Comparison of ENCODE assay signal across 33 mouse cellular contexts in the genomic region with DNA sequence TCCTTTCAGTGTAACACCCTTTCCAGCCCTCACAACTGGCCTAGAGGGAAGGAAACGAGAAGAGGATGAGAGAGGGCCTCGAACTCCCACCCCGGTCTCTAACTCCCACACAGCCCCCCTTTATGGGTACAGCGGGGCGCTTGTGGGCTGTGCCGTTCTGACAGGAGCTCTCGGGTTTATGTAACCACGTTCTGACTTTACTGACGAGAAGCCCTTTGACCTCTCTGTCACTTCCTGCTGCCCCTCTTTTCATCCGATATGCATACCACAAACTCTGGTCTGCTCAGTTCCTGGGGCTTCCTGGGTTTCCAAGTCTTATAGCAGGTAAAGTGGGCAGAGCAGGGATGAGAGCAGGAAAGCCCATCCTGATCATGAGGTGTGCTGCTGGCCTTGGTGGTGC. TPM values are rescaled to one million over a fixed set of nuclear protein-coding genes. Genes with fewer than 3 reads are reported as not detected.
DNase-seq lines count a peak whose midpoint lies in the region; ATAC-seq lines count a peak whose summit lies in the region.
"Had no signal": no experiment of that assay in that cellular context is flagged by ENCODE, and none has a peak within 500 bp of the region (broad histone marks: within the 10 kb centered on the region; RNA-seq: fewer than 3 reads in every experiment).

No protein-coding gene starts in this region.

- peaks cover 13% of the 10 kb centered on the region for H3K4me1 ChIP-seq in liver, embryonic 12.5 days
- peaks cover 9% of the 10 kb centered on the region; the same call in 1 of the 2 replicates for H3K4me1 ChIP-seq in liver, embryonic 11.5 days (replicated peaks; ENCODE audit: control insufficient read depth, insufficient read depth, low read length)
- H3K4me1 ChIP-seq: midbrain, embryonic 12.5 days; neural tube, embryonic 15.5 days had no signal

- DNase-seq in liver, embryonic 11.5 days (ENCODE audit: low spot score), result no peak
- DNase-seq in CD8-positive naive resting alpha-beta T cell, adult 2 months (ENCODE audit: low read depth in 2 of 2, low spot score in 2 of 2), result peak; percentile 39 to 49
- DNase-seq in thymus, postnatal 25 days, result peak; percentile 51
- DNase-seq in adrenal gland, adult (ENCODE audit: inconsistent age in 2 of 2, low spot score in 1 of 2), result no peak
- DNase-seq in natural killer cell, adult 2 months (ENCODE audit: low spot score in 2 of 2), result no peak
- DNase-seq in spleen, postnatal 14 days (ENCODE audit: low spot score in 2 of 2), result no peak
- DNase-seq: adrenal gland, postnatal 25 days; cerebellum, adult 11-12 months; cerebellum, adult 9-11 months; embryo, embryonic 11 days; gastrocnemius, postnatal 36 days; heart, postnatal 10 days; kidney, adult 9 months; kidney, postnatal 10 days; layer of hippocampus, adult 9-11 months; liver, embryonic 13.5 days; lung, postnatal 36 days; retina, postnatal 1 day; right cerebral cortex, postnatal 14 days had no signal

- 38% methylated on average over 10 of the region's 10 CpGs for WGBS in liver, embryonic 12.5 days (ENCODE audit: insufficient replicate concordance)
- 53% methylated on average over 10 of the region's 10 CpGs for WGBS in liver, embryonic 11.5 days

- H3K9ac ChIP-seq in liver, embryonic 12.5 days, result no peak overlapping the region
- H3K9ac ChIP-seq in liver, embryonic 11.5 days (ENCODE audit: low read depth, low read length), result no peak overlapping the region
- H3K9ac ChIP-seq: embryonic facial prominence, embryonic 12.5 days; heart, embryonic 13.5 days; limb, embryonic 12.5 days; liver, embryonic 13.5 days; lung, embryonic 15.5 days; midbrain, embryonic 12.5 days; neural tube, embryonic 15.5 days; stomach, embryonic 15.5 days had no signal

- no peaks in the 10 kb centered on the region for H3K27me3 ChIP-seq in liver, embryonic 12.5 days (replicated peaks)
- H3K27me3 ChIP-seq in liver, embryonic 11.5 days (replicated peaks; ENCODE audit: control insufficient read depth, insufficient read depth, low read length), result no peaks in the 10 kb centered on the region
- H3K27me3 ChIP-seq: CH12.LX; embryonic facial prominence, embryonic 12.5 days; heart, embryonic 13.5 days; limb, embryonic 12.5 days; liver, embryonic 13.5 days; lung, embryonic 15.5 days; midbrain, embryonic 12.5 days; neural tube, embryonic 15.5 days; stomach, embryonic 15.5 days had no signal

- H3K4me3 ChIP-seq in liver, embryonic 12.5 days, result no peak overlapping the region
- no peak overlapping the region for H3K4me3 ChIP-seq in liver, embryonic 11.5 days (ENCODE audit: low read depth, low read length)
- H3K4me3 ChIP-seq: embryonic facial prominence, embryonic 12.5 days; heart, embryonic 13.5 days; limb, embryonic 12.5 days; liver, embryonic 13.5 days; lung, embryonic 15.5 days; megakaryocyte, embryonic 14.5 days; midbrain, embryonic 12.5 days; neural tube, embryonic 15.5 days; stomach, embryonic 15.5 days had no signal

- ATAC-seq in liver, embryonic 12.5 days, result no peak
- ATAC-seq in liver, embryonic 11.5 days (replicated peaks; ENCODE audit: low FRiP score), result no peak
- ATAC-seq in megakaryocyte progenitor cell, adult 5-6 weeks (replicated peaks; ENCODE audit: poor library complexity), result 0 out of 2 replicates have a peak, but pooled peaks have one; percentile 17
- ATAC-seq: forebrain, embryonic 14.5 days; hindbrain, postnatal 0 days; intestine, embryonic 16.5 days had no signal

- H3K27ac ChIP-seq in liver, embryonic 12.5 days, result 0 out of 2 replicates have a peak overlapping the region, but pooled peaks have one; percentile 23
- H3K27ac ChIP-seq in liver, embryonic 11.5 days (ENCODE audit: low read depth, low read length), result no peak overlapping the region
- H3K27ac ChIP-seq: embryonic facial prominence, embryonic 12.5 days; heart, embryonic 13.5 days; hindbrain, postnatal 0 days; limb, embryonic 12.5 days; liver, embryonic 13.5 days; lung, embryonic 15.5 days; midbrain, embryonic 12.5 days; neural tube, embryonic 15.5 days; stomach, embryonic 15.5 days had no signal

- no peaks in the 10 kb centered on the region for H3K9me3 ChIP-seq in liver, embryonic 12.5 days (replicated peaks)
- no peaks in the 10 kb centered on the region for H3K9me3 ChIP-seq in liver, embryonic 11.5 days (ENCODE audit: control insufficient read depth, low read length)
- H3K9me3 ChIP-seq: embryonic facial prominence, embryonic 12.5 days; heart, embryonic 13.5 days; limb, embryonic 12.5 days; liver, embryonic 13.5 days; lung, embryonic 15.5 days; megakaryocyte, embryonic 14.5 days; midbrain, embryonic 12.5 days; neural tube, embryonic 15.5 days; stomach, embryonic 15.5 days had no signal

- peaks cover 13% of the 10 kb centered on the region for H3K36me3 ChIP-seq in liver, embryonic 12.5 days
- H3K36me3 ChIP-seq in liver, embryonic 11.5 days (ENCODE audit: control insufficient read depth, insufficient read depth, low read length), result peaks cover 2% of the 10 kb centered on the region; the same call in 1 of the 2 replicates
- H3K36me3 ChIP-seq: neural tube, embryonic 15.5 days had no signal

- H3K4me2 ChIP-seq in liver, embryonic 12.5 days, result no peak overlapping the region
- no peak overlapping the region for H3K4me2 ChIP-seq in liver, embryonic 11.5 days
- H3K4me2 ChIP-seq: embryonic facial prominence, embryonic 12.5 days; heart, embryonic 13.5 days; limb, embryonic 12.5 days; liver, embryonic 13.5 days; lung, embryonic 15.5 days; midbrain, embryonic 12.5 days; neural tube, embryonic 15.5 days; stomach, embryonic 15.5 days had no signal

RNA-seq across cellular contexts. Expression of gene Tgoln1, which starts 17.5 kb away (rescaled TPM):
- polyA plus RNA-seq in liver, embryonic 12.5 days (2016; fragmentation: Nextera tagmentation; extraction: Ambion mirVana), result 17.8 and 18.8 TPM in 2 replicates
- polyA plus RNA-seq in liver, embryonic 11.5 days (2014; fragmentation: Nextera tagmentation; extraction: Ambion mirVana), result 28.4 and 30.3 TPM in 2 replicates
- 51.5 and 57.9 TPM in 2 replicates for total RNA-seq in megakaryocyte progenitor cell, adult 5-6 weeks (2015)
- 55.1 and 64.4 TPM in 2 replicates for total RNA-seq in megakaryocyte progenitor cell, adult 5-6 weeks (2017)

RNA-seq across cellular contexts. Expression of gene Retsat, which starts 36.0 kb away (rescaled TPM):
- 15.3 and 16.6 TPM in 2 replicates for polyA plus RNA-seq in liver, embryonic 12.5 days (2016; fragmentation: Nextera tagmentation; extraction: Ambion mirVana)
- 26.0 and 28.4 TPM in 2 replicates for polyA plus RNA-seq in liver, embryonic 11.5 days (2014; fragmentation: Nextera tagmentation; extraction: Ambion mirVana)
- 20.3 and 20.8 TPM in 2 replicates for total RNA-seq in megakaryocyte progenitor cell, adult 5-6 weeks (2015)
- total RNA-seq in megakaryocyte progenitor cell, adult 5-6 weeks (2017), result 20.0 and 27.5 TPM in 2 replicates

RNA-seq across cellular contexts. Expression of gene Elmod3, which starts 36.1 kb away (rescaled TPM):
- polyA plus RNA-seq in liver, embryonic 12.5 days (2016; fragmentation: Nextera tagmentation; extraction: Ambion mirVana), result 6.8 and 7.6 TPM in 2 replicates
- polyA plus RNA-seq in liver, embryonic 11.5 days (2014; fragmentation: Nextera tagmentation; extraction: Ambion mirVana), result 12.3 and 13.4 TPM in 2 replicates
- 12.9 and 15.6 TPM in 2 replicates for total RNA-seq in megakaryocyte progenitor cell, adult 5-6 weeks (2015)
- 9.7 and 13.8 TPM in 2 replicates for total RNA-seq in megakaryocyte progenitor cell, adult 5-6 weeks (2017)

Comparison
In these comparisons a context has a peak if more than half of its experiments do, and no peak if none do; other contexts are left out.
1. DNase-seq: peak in CD8-positive naive resting alpha-beta T cell, adult 2 months (2 of 2) and thymus, postnatal 25 days (single experiment); none in liver, embryonic 11.5 days (single experiment), adrenal gland, adult (0 of 2), natural killer cell, adult 2 months (0 of 2) and spleen, postnatal 14 days (0 of 2).